Mouse (Mus musculus): ENCODE data around the gene Susd5.

- no peak for TF ChIP-seq CTCF (IDR thresholded peaks at IDR 0.05; ENCODE audit: control insufficient read depth, insufficient read depth, insufficient replicate concordance, low read depth, low read length)
- no peak for TF ChIP-seq POLR2A (IDR thresholded peaks at IDR 0.05; ENCODE audit: control insufficient read depth, low read depth, low read length)
Measured at GRCm38 (mm10) chr9:114098716-114099302, 41.9 kb downstream of the Susd5 start.
